Mouse (Mus musculus): ENCODE results near the gene Pik3c2b.
A peak's percentile ranks its signal among the peaks of the same experiment; 100 is the strongest.
"Not testable (repeated sequence)": the region's sequence is repeated elsewhere in the genome, so short reads cannot be mapped to it uniquely, and the experiment has no call there.

The Pik3c2b gene

GRCm38 (mm10) chr1:133045011-133045860, at the start of gene Pik3c2b:
Pik3c2b (plus strand) TSS chr1:133045667.
- no peak for DNase-seq

- no peak for DNase-seq
Observed at GRCm38 (mm10) chr1:133000347-133000746, 45.1 kb upstream of the Pik3c2b start.

- no peak for DNase-seq
Observed at GRCm38 (mm10) chr1:133006571-133006970, 38.9 kb upstream of the Pik3c2b start.

- DNase-seq = no peak
Observed at GRCm38 (mm10) chr1:133011955-133012841, 33.3 kb upstream of the Pik3c2b start.

- DNase-seq = no peak
Observed at GRCm38 (mm10) chr1:133013331-133013730, 32.1 kb upstream of the Pik3c2b start.

DNA sequence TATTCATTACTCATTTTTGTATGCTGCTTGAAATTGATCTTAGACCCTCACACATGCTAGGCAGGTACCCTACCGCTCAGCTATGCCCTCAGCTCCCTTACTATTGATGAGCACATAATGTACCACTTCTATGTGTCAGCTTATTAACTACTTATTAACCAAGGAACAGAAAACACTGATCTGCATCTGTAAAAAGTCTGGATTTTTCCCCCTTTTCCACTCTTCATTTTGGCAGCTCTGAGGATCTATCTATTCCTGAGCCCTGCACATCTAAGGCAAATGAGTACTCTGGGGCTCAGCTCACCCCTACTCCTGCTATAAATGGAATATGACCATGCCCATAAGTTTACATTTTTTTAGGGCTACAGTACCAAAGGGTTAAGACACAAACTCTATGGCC, 31.3 kb upstream of the Pik3c2b start:
- no peak for DNase-seq

DNA sequence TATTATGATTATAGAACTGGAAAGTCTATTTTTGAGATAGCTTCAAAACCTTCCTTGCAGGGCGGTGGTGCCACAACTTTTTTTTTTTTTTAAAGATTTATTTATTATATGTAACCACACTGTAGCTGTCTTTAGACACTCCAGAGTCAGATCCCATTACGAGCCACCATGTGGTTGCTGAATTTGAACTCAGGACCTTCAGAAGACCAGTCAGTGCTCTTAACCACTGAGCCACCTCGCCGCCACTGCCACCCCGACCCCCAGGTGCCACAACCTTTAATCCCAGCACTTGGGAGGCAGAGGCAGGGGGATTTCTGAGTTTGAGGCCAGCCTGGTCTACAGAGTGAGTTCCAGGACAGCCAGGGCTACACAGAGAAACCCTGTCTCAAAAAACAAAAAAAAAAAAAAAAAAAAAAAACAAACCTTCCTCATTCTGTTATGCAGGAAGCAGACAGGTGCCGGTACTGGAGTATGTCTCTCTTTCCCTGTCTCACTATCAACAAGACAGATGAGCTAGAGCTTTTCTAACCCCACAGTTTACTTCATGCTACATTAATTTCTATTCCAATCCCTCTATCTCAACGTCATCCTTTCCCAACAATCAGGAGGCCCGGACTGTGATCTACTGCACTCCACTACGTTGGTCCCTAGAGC, 28.6 kb upstream of the Pik3c2b start:
- DNase-seq = no peak

- no peak for DNase-seq
Observed at GRCm38 (mm10) chr1:133018580-133018979, 26.9 kb upstream of the Pik3c2b start.

DNA sequence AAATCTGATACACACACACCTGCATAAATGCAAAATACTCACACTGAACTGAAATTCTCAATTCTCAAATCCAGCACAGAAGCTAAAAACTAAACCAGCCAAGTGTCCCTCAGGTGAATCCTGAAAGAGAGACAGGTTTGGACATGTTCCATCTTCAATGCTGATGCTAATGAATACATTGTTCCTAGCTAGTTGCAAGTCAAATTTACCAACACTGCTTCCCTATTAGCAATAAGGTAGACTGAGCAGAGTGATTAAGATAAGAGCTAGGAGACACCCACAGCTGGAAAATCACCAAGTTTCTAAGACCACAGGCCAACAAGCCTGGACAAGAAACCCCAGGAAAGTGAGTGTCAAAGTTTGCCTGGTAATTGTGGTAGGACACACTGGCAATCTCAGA, 26.2 kb upstream of the Pik3c2b start:
- DNase-seq = no peak

DNA sequence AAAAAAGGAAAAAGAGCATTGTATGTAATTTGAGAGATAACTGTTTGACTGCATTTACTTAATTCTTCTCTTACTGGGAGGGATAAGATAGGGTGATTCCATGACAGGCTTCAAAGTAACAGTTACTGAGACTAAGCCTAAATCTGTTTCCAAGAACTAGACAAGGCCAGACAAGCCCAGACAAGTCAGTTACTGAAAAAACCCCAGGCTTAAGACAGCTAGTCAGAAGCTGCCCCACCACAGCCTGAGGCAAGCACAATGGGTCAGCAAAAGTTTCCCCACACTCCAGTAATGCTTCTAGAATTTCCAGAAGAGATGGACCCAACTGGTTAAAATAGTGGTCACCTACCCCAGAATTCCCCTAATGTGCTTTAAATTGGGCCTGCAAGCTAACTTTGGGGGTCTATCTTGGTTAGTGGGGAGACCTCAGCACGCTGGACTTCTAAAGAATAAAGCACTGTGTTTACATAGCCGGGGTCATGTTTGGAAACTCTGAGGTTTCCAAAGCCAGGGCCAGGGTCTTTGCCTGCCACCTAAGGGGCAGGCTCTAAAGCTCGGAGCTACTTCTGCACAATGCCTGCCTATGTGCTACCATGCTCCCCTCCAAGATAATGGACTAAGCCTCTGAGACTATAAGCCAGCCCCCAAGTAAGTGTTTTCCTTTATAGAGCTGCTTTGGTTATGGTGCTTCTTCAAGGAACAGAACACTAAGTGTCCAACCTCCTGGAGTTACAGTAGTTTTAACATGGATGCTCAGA, 25.2 kb upstream of the Pik3c2b start:
- DNase-seq = no peak

DNA sequence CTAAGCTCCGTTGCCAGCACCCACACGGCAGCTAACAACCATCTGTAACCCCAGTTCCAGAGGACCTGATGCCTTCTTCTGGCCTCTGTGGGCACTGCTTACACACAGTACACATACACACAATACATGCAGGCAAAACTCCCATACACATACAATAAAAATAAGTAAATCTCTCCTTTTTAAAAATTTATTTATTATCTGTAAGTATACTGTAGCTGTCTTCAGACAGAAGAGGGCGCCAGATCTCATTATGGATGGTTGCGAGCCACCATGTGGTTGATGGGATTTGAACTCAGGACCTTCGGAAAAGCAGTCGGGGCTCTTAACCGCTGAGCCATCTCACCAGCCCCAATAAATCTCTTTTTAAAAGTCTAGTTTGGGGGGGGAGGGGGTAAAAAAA, 24.1 kb upstream of the Pik3c2b start:
- DNase-seq = no peak

GRCm38 (mm10) chr1:133021971-133022370, 23.5 kb upstream of the Pik3c2b start:
- DNase-seq = not testable (repeated sequence)

DNA sequence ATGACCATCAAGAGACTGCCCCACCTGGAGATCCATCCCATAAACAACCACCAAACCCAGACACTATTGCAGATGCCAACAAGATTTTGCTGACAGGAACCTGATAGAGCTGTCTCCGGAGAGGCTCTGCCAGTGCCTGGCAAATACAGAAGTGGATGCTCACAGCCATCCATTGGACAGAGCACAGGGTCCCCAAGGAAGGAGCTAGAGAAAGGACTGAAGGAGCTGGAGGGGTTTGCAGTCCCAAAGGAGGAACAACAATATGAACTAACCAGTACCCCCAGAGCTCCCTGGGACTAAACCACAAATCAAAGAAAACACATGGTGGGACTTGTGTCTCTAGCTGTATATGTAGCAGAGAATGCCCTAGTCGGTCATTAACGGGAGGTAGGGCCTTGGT, 21.7 kb upstream of the Pik3c2b start:
- not testable (repeated sequence) for DNase-seq

- DNase-seq = no peak
Observed at GRCm38 (mm10) chr1:133024426-133024825, 21.0 kb upstream of the Pik3c2b start.

GRCm38 (mm10) chr1:133025051-133025795, 20.2 kb upstream of the Pik3c2b start:
- DNase-seq = peak; percentile 93

DNA sequence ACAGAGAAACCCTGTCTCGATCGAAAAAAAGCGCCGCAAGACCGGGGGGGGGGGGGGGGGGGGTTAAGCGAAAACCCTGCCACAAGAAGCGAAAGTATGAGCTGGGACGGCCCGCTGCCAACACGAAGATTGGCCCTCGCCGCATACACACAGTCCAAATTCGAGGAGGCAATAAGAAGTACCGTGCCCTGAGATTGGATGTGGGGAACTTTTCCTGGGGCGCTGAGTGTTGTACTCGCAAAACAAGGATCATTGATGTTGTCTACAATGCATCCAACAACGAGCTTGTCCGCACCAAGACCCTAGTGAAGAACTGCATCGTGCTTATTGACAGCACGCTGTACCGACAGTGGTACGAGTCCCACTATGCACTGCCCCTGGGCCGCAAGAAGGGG, 19.7 kb upstream of the Pik3c2b start:
- not testable (repeated sequence) for DNase-seq

DNA sequence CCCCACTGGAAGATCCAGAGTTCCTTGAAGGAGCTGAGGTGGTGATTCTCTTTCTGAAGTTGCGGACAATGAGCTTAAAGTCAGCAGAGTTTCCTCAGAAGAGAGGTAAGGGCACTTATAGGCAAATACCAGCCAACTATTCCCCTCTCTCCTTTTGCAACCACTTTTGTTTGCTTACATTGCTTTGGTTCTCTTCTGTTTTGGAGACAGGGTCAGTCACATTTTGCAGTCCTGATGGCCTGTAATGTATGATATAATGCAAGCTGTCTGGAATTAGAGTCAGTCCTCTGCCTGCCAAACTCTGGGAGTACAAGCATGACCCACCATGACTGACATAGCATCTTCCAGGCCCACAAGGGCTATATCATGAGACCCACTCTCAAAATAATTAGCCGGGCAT, 18.3 kb upstream of the Pik3c2b start:
- no peak for DNase-seq

GRCm38 (mm10) chr1:133027980-133028379, 17.5 kb upstream of the Pik3c2b start:
- DNase-seq = no peak

- DNase-seq = no peak
Observed at GRCm38 (mm10) chr1:133029744-133030143, 15.7 kb upstream of the Pik3c2b start.

- DNase-seq = no peak
Observed at GRCm38 (mm10) chr1:133030461-133030860, 15.0 kb upstream of the Pik3c2b start, which contains the start of gene Mdm4. Mdm4 (minus strand) TSS chr1:133030561.

- no peak for DNase-seq
Observed at GRCm38 (mm10) chr1:133032981-133033315, 12.5 kb upstream of the Pik3c2b start.

Data from kidney, adult 9 months (tissue).